Mouse (Mus musculus): Measurements from ENCODE around the gene Fyco1.

DNA sequence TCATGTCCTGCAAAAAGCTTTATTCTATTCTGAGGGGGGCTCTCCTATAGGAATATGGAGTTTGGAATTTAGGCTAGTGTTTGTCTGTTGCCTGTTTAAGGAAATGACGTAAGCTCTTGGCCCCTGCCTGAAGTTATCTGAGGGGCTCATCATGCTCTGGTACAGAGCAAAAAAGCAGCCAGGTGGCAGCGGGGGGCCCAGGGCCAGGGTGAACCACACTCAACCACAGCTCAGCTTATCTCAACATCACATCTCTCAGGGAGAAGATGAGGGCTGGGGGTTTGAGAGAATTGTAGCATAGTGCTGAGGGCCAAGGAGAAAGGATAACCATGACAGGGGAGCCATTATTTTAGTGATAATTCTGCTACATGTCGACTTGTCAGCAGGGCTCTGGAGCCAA lies 94.9 kb downstream of the Fyco1 start:
- TF ChIP-seq POLR2A (IDR thresholded peaks at IDR 0.05; ENCODE audit: insufficient read depth, low read depth, low read length) (no peak), CTCF (IDR thresholded peaks at IDR 0.05) (no peak)

Measured in heart, adult 2 months (tissue).